Mouse (Mus musculus) ES-E14 (cell line): Measurements from ENCODE around the gene Safb2. TPM values are rescaled to one million over a fixed set of nuclear protein-coding genes. Genes with fewer than 3 reads are reported as not detected.

Source experiments
- DNase-seq: peaks from one replicate; pipeline ENCODE4 v3.0.0-alpha.2; 2013; ENCODE audit warnings: low read depth, low spot score
- H3K27ac ChIP-seq: 2 replicates; pipeline ENCODE4 v1.5.1; 2012; ENCODE audit warnings: low read depth, mild to moderate bottlenecking, low read length, moderate library complexity, mixed read lengths; ENCODE audit not compliant: poor library complexity, insufficient read depth, severe bottlenecking
- H3K36me3 ChIP-seq: 2 replicates; pipeline ENCODE4 v1.6.1; 2012; ENCODE audit warnings: mild to moderate bottlenecking, low read length, moderate library complexity, mixed read lengths; ENCODE audit not compliant: control insufficient read depth, poor library complexity, insufficient read depth, severe bottlenecking
- H3K4me1 ChIP-seq, 2 experiments: fragments of 150-350 bp in 1 of 2; sonication (generic) in 1 of 2; 2 replicates each; pipeline ENCODE4 v1.6.1; 2012; ENCODE audit warnings: low read length in 2 of 2, mild to moderate bottlenecking in 1 of 2, mixed read lengths in 1 of 2; ENCODE audit not compliant: control insufficient read depth in 2 of 2, insufficient read depth in 2 of 2, poor library complexity in 1 of 2
- H3K4me3 ChIP-seq, 2 experiments: fragments of 150-350 bp in 1 of 2; sonication (generic) in 1 of 2; 2 replicates each; pipeline ENCODE4 v1.5.1; 2012; ENCODE audit warnings: low read length in 2 of 2, low read depth in 1 of 2, mild to moderate bottlenecking in 1 of 2, mixed read lengths in 1 of 2; ENCODE audit not compliant: insufficient read depth in 1 of 2, poor library complexity in 1 of 2, severe bottlenecking in 1 of 2
- H3K9ac ChIP-seq: 2 replicates; pipeline ENCODE4 v1.6.1; 2012; ENCODE audit warnings: low read depth, mild to moderate bottlenecking, low read length, mixed read lengths; ENCODE audit not compliant: poor library complexity, insufficient read depth, severe bottlenecking
- H3K9me3 ChIP-seq: fragments of 150-350 bp; sonication (generic); 2 replicates; pipeline ENCODE4 v1.6.1; 2012; ENCODE audit warnings: low read depth, mild to moderate bottlenecking, low read length; ENCODE audit not compliant: control insufficient read depth, insufficient read depth
- CHD2 ChIP-seq: IDR thresholded peaks from 2 replicates; pipeline ENCODE4 v1.6.1; 2014; ENCODE audit warnings: mild to moderate bottlenecking, low read depth, low read length, inconsistent platforms
- HCFC1 ChIP-seq: IDR thresholded peaks from 2 replicates; pipeline ENCODE4 v1.6.1; 2012; ENCODE audit warnings: low read length, inconsistent platforms, borderline replicate concordance; ENCODE audit not compliant: insufficient read depth
- MAFK ChIP-seq: IDR thresholded peaks from 2 replicates; pipeline ENCODE4 v1.6.1; 2014; ENCODE audit warnings: mild to moderate bottlenecking, low read depth, low read length, inconsistent platforms; ENCODE audit not compliant: insufficient read depth
- ZC3H11A ChIP-seq: IDR thresholded peaks from 2 replicates; pipeline ENCODE4 v1.6.1; 2012; ENCODE audit warnings: low read depth, mild to moderate bottlenecking, inconsistent platforms, low read length, borderline replicate concordance
- ZNF384 ChIP-seq: IDR thresholded peaks from 2 replicates; pipeline ENCODE4 v1.6.1; 2012; ENCODE audit warnings: low read depth, low read length, inconsistent platforms
- in situ Hi-C, 2 experiments: fragments of 600-800 bp; cut with MboI; formaldehyde crosslinking; loops; one replicate each; pipeline ENCODE4 v1.15.1; 2025; ENCODE audit warnings: low sequenced_read_pairs in 2 of 2, inconsistent platforms in 1 of 2; ENCODE audit not compliant: unreplicated experiment in 2 of 2
- total RNA-seq: library from RNA; depleted of rRNA; stranded (reverse); fragments of 300-350 nt; gene quantifications from 2 replicates; pipeline ENCODE4 v1.2.3, GENCODE M21; 2012

The Safb2 gene
- total RNA-seq, 1 experiment, result 113 TPM

DNA sequence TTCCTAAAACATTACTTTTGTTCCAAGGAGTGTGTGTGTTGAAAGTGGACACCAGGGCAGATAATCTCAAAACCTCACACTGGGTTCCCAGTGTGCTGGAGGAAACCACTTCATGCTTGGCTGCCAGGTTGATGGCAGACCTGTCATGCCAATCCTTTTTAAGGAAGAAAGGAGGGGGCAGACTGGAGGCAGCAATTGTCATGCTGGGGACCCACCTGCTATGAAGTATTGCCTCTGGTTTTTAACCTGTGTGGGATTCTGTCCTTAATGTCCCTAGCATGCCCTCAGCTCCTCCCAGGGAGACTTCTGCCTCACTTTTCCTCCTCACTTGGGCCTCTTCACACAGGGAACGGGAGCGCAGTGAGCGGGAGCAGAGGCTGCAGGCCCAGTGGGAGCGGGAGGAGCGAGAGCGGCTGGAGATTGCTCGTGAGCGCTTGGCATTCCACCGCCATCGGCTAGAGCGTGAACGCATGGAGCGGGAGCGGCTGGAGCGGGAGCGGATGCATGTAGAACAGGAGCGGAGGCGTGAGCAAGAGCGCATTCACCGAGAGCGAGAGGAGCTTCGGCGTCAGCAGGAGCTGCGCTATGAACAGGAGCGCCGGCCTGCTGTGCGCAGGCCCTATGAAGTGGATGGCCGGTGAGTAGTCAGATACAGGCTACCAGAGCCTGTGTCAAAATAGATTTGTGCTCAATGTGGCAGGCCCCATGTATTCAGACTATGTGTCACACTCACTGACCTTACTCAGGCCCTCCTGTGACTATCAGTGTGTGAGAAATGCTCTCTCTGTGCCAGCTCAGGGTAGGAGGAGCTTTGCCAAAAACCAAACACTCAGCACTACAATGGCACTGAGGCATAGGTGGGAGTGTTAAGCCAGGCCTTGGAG, 19.0 kb upstream of the Safb2 start:
- Histone ChIP-seq H3K4me3 (peak overlapping the region in 1 of 2 experiments; percentile 18; a peak in 1 of 4 replicates), H3K4me1 (peaks cover 0 to under 1% of the 10 kb centered on the region in 2 experiments; a peak in 2 of 4 replicates), H3K27ac (no peak overlapping the region), H3K36me3 (peaks cover 78% of the 10 kb centered on the region), H3K9me3 (no peaks in the 10 kb centered on the region), H3K9ac (peak overlapping the region; percentile 0; the same call in 1 of the 2 replicates)
- TF ChIP-seq ZC3H11A (no peak), CHD2 (no peak), MAFK (no peak), HCFC1 (no peak), ZNF384 (no peak)
- in situ Hi-C loops, result no loop called here
- DNase-seq, result no peak

DNA sequence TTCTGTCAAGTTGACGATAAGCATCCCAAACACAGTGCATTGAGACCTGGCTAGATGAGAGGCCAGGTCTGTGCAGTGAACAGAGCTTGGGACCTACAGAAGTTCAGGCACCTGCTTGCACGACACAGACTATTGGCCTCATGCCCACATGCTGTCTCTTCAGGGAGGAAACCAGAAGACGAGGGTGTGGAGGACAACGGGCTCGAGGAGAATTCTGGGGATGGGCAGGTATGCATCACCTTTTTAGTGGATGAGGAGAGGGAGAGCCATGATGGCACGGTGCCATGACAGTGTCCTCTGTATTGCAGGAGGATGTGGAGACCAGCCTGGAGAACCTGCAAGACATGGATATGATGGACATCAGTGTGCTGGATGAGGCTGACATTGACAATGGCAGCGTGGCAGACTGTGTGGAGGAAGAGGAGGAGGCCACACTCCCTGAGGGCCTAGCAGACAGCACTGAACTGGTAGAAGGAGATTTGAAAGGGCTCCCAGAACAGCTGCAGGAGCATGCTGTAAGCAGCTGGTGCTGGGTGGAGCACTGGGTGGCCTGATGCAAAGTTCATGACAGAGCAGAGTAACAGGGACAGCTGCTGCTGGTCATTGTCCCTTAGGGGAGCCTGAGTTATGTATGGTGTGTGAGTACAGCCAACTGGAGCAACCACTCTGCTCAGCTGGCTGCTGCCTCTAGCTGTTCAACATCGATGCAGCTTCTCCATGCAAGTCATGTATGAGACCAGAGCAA, 9.3 kb upstream of the Safb2 start:
- Histone ChIP-seq H3K9ac (no peak overlapping the region), H3K4me1 (no peaks in the 10 kb centered on the region; a peak in 1 of 4 replicates), H3K4me3 (no peak overlapping the region), H3K36me3 (peaks cover 79% of the 10 kb centered on the region), H3K9me3 (no peaks in the 10 kb centered on the region), H3K27ac (no peak overlapping the region)
- in situ Hi-C loops, result no loop called here
- DNase-seq, result no peak
- no peak for TF ChIP-seq HCFC1
- no peak for TF ChIP-seq MAFK
- no peak for TF ChIP-seq ZNF384
- TF ChIP-seq CHD2, result no peak
- no peak for TF ChIP-seq ZC3H11A

DNA sequence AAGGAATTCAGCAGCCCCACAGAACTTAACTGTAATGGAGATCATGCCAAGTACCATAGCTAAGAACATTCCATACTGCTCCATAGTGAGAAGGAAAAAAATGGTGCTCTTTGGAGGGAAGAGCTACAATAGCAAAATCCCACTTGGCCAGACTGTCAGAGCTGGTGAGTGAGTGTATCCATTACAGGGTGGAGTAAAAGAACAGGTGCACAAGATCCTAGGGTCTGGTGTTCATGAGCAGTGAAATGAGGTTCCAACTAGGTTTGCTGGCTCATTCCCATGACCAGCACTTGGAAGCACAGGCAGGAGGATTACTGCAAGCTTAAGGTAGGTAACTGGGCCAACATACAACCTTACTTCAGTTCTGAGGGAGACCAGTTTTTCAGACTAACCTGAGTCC, 8.2 kb upstream of the Safb2 start:
- no peak for DNase-seq
- Histone ChIP-seq H3K27ac (no peak overlapping the region), H3K4me1 (no peaks in the 10 kb centered on the region; a peak in 1 of 4 replicates), H3K9ac (no peak overlapping the region), H3K9me3 (no peaks in the 10 kb centered on the region), H3K36me3 (peaks cover 82% of the 10 kb centered on the region), H3K4me3 (no peak overlapping the region)
- TF ChIP-seq MAFK, result no peak
- no peak for TF ChIP-seq ZNF384
- TF ChIP-seq ZC3H11A, result no peak
- TF ChIP-seq CHD2, result no peak
- TF ChIP-seq HCFC1, result no peak
- in situ Hi-C loops, result no loop called here

DNA sequence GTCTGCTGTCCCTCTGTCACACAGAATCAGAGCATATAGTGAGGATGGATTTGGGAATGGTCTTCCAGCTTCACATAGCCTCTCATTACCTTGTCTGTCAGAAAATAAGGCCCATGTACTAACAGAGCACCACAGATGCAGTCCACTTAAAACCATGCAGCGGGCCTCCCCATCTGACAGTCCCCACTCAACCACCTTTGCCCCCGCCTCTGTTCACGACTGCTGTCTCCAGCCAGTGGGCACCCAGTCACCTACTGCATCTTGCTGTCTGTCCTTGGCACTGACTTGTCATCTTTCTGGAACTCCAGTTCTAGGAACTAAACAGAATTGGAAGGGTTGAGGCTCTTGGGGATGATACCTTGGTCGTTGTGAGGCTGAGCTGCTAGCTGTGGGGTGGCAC, 4.5 kb upstream of the Safb2 start:
- no peak overlapping the region for H3K4me3 ChIP-seq

More for the DNA sequence above, 4.5 kb upstream of the Safb2 start:
- Histone ChIP-seq H3K27ac (no peak overlapping the region), H3K9ac (no peak overlapping the region), H3K36me3 (peaks cover 60% of the 10 kb centered on the region), H3K9me3 (no peaks in the 10 kb centered on the region), H3K4me1 (peaks cover 2 to 9% of the 10 kb centered on the region in 2 experiments; a peak in 2 of 4 replicates)
- in situ Hi-C loops, result no loop called here
- TF ChIP-seq CHD2 (no peak), HCFC1 (no peak), ZC3H11A (no peak), MAFK (no peak), ZNF384 (no peak)
- DNase-seq, result no peak
